Mouse (Mus musculus) limb, embryonic 11.5 days (tissue): ENCODE measurements around the gene Fzd2. TPM values are rescaled to one million over a fixed set of nuclear protein-coding genes. Genes with fewer than 3 reads are reported as not detected.

Experiments
- ATAC-seq: fragments of 200-750 bp; cut with Nextera tagmentation; 2 replicates; pipeline ENCODE4 v1.8.0; 2017; ENCODE audit warnings: low read depth; ENCODE audit not compliant: insufficient number of reproducible peaks, low FRiP score, low TSS enrichment
- DNase-seq: peaks from one replicate; pipeline ENCODE4 v3.0.0-alpha.2; 2015; ENCODE audit warnings: low spot score
- H3K27ac ChIP-seq: fragments of 300-500 bp; sonication (generic); replicated peaks from 2 replicates; pipeline ENCODE4 v1.5.1; 2014; ENCODE audit warnings: low read depth, mild to moderate bottlenecking, low read length
- H3K27me3 ChIP-seq: fragments of 300-500 bp; sonication (generic); 2 replicates; pipeline ENCODE4 v1.6.1; 2014; ENCODE audit warnings: mild to moderate bottlenecking, low read length, mixed read lengths; ENCODE audit not compliant: control insufficient read depth, insufficient read depth
- H3K36me3 ChIP-seq: fragments of 300-500 bp; sonication (generic); 2 replicates; pipeline ENCODE4 v1.6.1; 2014; ENCODE audit warnings: mild to moderate bottlenecking, low read length, moderate library complexity, mixed read lengths; ENCODE audit not compliant: control insufficient read depth, insufficient read depth
- H3K4me1 ChIP-seq: fragments of 300-500 bp; sonication (generic); 2 replicates; pipeline ENCODE4 v1.6.1; 2014; ENCODE audit warnings: low read length, mixed read lengths; ENCODE audit not compliant: control insufficient read depth, insufficient read depth
- H3K4me2 ChIP-seq: fragments of 300-500 bp; sonication (generic); 2 replicates; pipeline ENCODE4 v1.6.1; 2014; ENCODE audit warnings: low read depth, mild to moderate bottlenecking, moderate library complexity; ENCODE audit not compliant: severe bottlenecking
- H3K4me3 ChIP-seq: fragments of 300-500 bp; sonication (generic); 2 replicates; pipeline ENCODE4 v1.5.1; 2014; ENCODE audit warnings: low read depth, low read length
- H3K9ac ChIP-seq: fragments of 300-500 bp; sonication (generic); 2 replicates; pipeline ENCODE4 v1.6.1; 2014; ENCODE audit warnings: mild to moderate bottlenecking, low read length
- H3K9me3 ChIP-seq: fragments of 300-500 bp; sonication (generic); 2 replicates; pipeline ENCODE4 v1.6.1; 2016; ENCODE audit warnings: low read length; ENCODE audit not compliant: control insufficient read depth
- WGBS: fragments of 180-500 bp; shearing (Covaris S2); extraction: QIAGEN DNeasy Blood & Tissue Kit; methylation state at CpG from one replicate; pipeline ENCODE4 v1.1.7; 2014; 5-methylcytosine and 5-hydroxymethylcytosine counted together
- polyA plus RNA-seq: library from polyadenylated mRNA; unstranded; fragments of >200 nt; fragmentation: Nextera tagmentation; extraction: Ambion mirVana; gene quantifications from 2 replicates; pipeline ENCODE4 v1.2.1, GENCODE M21; 2014

The Fzd2 gene
- polyA plus RNA-seq, 1 experiment from 2014 or later, result 57.4 TPM

DNA sequence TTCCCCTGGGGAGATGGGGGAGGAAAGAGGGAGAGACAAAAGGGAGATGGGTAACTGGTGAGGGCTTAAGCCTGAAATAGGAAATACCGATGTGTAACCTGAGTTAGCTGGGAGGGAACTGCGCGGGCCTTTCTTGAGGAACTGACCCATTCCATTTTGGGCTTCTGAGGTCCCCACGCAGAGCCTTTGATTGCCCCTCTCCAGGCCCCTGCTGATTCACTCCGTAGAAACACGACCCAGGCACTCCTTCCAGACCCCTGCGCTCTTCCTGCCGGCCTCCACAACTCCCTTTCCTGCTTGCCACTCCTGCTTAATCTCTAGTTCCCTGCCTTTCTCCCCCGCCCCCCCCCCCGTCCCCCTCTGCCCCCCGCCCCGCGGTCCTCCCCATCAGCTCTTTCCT is 28.5 kb downstream of the Fzd2 start:
- DNase-seq (peak; percentile 44), ATAC-seq (no peak)
- peak overlapping the region; percentile 28 for H3K4me2 ChIP-seq
- no peaks in the 10 kb centered on the region for H3K36me3 ChIP-seq
- no peaks in the 10 kb centered on the region for H3K9me3 ChIP-seq
- H3K4me3 ChIP-seq, result no peak overlapping the region
- peaks cover 49% of the 10 kb centered on the region for H3K4me1 ChIP-seq
- 8% methylated on average over 12 of the region's 13 CpGs for WGBS
- H3K27me3 ChIP-seq, result no peaks in the 10 kb centered on the region
- no peak overlapping the region; the same call in 1 of the 2 replicates for H3K9ac ChIP-seq
- H3K27ac ChIP-seq, result peak overlapping the region; percentile 43; the same call in 1 of the 2 replicates

DNA sequence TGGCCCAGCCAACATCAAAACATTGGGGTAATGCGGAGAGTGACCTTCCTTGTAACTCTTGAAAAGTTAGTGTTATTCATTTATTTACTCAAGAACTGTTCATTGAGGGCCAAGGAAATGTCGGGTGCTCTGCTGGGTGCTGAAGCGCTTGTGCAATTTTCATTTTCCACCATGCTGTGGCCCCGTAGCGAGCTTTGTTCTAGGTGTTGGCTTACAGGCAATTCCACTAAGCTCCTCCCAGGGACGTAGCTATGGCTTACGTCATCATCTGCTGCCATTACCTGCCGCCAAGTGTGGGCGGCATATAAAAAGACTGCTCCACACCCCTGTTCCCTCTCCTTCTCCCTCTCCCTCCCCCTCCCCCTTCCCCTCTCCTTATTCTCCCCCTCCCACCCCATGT is 29.2 kb downstream of the Fzd2 start:
- Histone ChIP-seq H3K9me3 (no peaks in the 10 kb centered on the region), H3K4me3 (no peak overlapping the region), H3K36me3 (no peaks in the 10 kb centered on the region), H3K27ac (peak overlapping the region; percentile 43; the same call in 1 of the 2 replicates), H3K27me3 (no peaks in the 10 kb centered on the region), H3K4me2 (peak overlapping the region; percentile 28), H3K4me1 (peaks cover 55% of the 10 kb centered on the region), H3K9ac (peak overlapping the region; percentile 13; the same call in 1 of the 2 replicates)
- WGBS, result 17% methylated on average over 9 of the region's 9 CpGs
- no peak for ATAC-seq
- DNase-seq, result peak; percentile 57

DNA sequence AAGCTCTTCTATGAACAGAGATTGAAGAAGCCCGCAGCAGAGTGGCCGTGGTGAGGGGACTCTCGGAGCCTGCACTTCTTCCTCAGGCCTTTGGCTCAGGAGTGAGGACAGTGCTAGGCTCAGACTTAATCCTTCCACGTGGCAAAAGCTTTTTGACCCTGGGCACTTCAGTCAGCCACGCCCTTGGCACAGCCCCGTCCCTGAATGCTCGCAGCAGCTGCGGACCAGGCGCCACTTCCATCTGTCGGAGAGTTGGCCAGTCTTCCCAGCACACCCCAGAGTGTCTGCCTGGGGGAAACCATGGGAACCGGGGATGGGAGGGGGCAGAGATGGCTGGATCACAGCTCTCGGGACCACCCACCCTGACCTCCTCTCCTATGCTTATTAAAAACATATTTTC is 32.7 kb downstream of the Fzd2 start:
- Histone ChIP-seq H3K27ac (0 out of 2 replicates have a peak overlapping the region, but pooled peaks have one; percentile 8), H3K4me1 (peaks cover 42% of the 10 kb centered on the region), H3K36me3 (no peaks in the 10 kb centered on the region), H3K9me3 (no peaks in the 10 kb centered on the region), H3K9ac (0 out of 2 replicates have a peak overlapping the region, but pooled peaks have one; percentile 17), H3K4me2 (peak overlapping the region; percentile 1; the same call in 1 of the 2 replicates), H3K27me3 (no peaks in the 10 kb centered on the region), H3K4me3 (no peak overlapping the region)
- DNase-seq, result peak; percentile 57
- 32% methylated on average over 12 of the region's 12 CpGs for WGBS
- peak; percentile 54 for ATAC-seq

DNA sequence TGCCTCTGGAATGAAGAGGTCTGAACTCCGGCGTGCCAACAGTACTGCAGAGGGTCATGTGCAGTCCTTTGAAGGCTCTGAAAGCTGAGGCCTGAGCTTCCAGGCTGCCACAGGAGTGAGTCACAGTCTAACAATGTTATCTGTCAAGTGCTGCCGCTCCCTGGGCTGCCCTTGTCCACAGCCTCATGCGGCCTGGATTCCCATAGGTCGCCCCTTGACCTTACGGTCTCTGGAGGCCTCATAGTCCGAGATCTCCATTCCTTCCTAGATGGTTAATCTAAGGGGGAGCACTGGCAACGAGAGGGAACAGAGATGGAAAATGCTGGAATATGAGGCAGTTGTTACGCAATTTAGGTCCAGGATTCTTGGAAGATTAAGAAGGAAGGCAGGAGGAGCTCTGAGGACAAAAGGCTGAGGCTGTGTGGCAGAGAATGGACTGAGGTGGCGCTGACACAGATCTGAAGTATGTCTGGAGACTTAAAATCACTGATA is 39.7 kb downstream of the Fzd2 start:
- H3K9me3 ChIP-seq, result no peaks in the 10 kb centered on the region
- WGBS, result 48% methylated on average over 10 of the region's 10 CpGs
- no peaks in the 10 kb centered on the region for H3K36me3 ChIP-seq
- H3K4me2 ChIP-seq, result no peak overlapping the region
- H3K9ac ChIP-seq, result no peak overlapping the region
- no peak for ATAC-seq
- H3K27ac ChIP-seq, result no peak overlapping the region
- H3K4me1 ChIP-seq, result peaks cover 6% of the 10 kb centered on the region
- no peak for DNase-seq
- H3K27me3 ChIP-seq, result no peaks in the 10 kb centered on the region
- H3K4me3 ChIP-seq, result no peak overlapping the region

DNA sequence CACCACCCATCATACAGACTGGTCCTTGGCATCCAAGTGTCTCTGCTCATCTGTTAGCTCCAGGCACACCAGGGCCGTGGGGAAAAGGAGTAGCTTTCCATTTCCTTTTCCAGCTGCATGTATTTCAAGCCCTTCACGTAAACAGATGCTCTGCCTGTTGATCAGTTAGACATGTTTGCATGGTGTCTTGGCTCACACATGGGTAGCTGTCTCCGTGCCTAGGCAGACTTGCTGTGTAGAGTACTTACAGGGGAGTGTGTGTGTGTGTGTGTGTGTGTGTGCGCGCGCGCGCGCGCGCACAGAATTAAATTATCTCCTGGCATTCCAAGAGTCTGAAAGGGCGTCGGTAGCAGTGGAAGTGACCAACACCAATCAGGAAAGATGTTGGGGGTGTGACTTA is 42.0 kb downstream of the Fzd2 start:
- no peaks in the 10 kb centered on the region for H3K27me3 ChIP-seq
- H3K4me1 ChIP-seq, result no peaks in the 10 kb centered on the region
- DNase-seq, result no peak
- 86% methylated on average over 13 of the region's 13 CpGs for WGBS
- H3K4me2 ChIP-seq, result no peak overlapping the region
- no peaks in the 10 kb centered on the region for H3K36me3 ChIP-seq
- H3K27ac ChIP-seq, result no peak overlapping the region
- no peak for ATAC-seq
- H3K4me3 ChIP-seq, result no peak overlapping the region
- H3K9me3 ChIP-seq, result no peaks in the 10 kb centered on the region
- no peak overlapping the region for H3K9ac ChIP-seq

DNA sequence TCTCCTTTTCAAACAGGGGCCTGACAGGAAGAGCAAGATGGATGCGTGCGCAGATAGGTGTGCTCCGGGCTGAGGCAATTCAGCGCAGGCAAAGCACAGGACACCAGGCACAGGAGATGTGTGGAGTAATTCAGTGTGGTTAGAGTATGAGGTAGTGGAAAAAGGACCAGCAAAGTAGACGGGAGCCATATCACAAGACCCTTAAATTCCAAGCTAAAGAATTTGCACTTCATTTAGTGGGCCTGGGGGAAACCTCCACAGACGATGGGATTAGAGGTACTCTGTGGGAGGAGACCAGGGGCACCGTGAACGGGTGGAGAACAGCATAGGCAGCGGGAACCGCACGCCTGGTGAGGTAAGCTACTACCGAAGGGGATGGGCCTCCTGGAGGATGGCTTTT is 43.7 kb downstream of the Fzd2 start:
- no peak overlapping the region for H3K4me2 ChIP-seq
- no peak overlapping the region for H3K9ac ChIP-seq
- no peaks in the 10 kb centered on the region for H3K9me3 ChIP-seq
- H3K36me3 ChIP-seq, result no peaks in the 10 kb centered on the region
- DNase-seq (no peak), ATAC-seq (no peak)
- H3K27ac ChIP-seq, result no peak overlapping the region
- H3K4me1 ChIP-seq, result peaks cover 3% of the 10 kb centered on the region; the same call in 1 of the 2 replicates
- no peak overlapping the region for H3K4me3 ChIP-seq
- no peaks in the 10 kb centered on the region for H3K27me3 ChIP-seq
- 69% methylated on average over 12 of the region's 12 CpGs for WGBS

DNA sequence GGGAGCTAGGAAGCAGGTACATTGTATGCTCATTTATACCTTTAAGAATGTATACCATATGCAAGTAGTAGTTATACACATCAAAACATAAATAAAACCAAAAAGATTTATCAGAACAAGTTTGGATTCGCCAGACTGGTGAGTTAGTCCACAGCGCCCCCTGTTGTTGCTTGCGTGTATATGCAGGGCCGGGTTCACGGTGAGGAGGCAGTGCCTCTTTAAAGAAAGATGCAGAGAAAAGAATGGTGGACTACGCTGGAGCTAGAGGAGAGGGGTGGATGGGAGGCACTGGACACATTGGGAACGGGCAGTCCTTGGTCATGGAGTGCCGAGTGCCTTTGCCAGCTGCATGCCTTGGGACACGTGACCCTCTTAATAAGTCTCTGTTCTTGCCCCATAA is 47.2 kb downstream of the Fzd2 start:
- Histone ChIP-seq H3K36me3 (no peaks in the 10 kb centered on the region), H3K9ac (no peak overlapping the region), H3K4me2 (no peak overlapping the region), H3K4me3 (no peak overlapping the region), H3K9me3 (no peaks in the 10 kb centered on the region), H3K27me3 (no peaks in the 10 kb centered on the region), H3K27ac (no peak overlapping the region), H3K4me1 (peaks cover 3% of the 10 kb centered on the region; the same call in 1 of the 2 replicates)
- DNase-seq (peak; percentile 90), ATAC-seq (0 out of 2 replicates have a peak, but pooled peaks have one; percentile 35)
- 3% methylated on average over 9 of the region's 9 CpGs for WGBS

DNA sequence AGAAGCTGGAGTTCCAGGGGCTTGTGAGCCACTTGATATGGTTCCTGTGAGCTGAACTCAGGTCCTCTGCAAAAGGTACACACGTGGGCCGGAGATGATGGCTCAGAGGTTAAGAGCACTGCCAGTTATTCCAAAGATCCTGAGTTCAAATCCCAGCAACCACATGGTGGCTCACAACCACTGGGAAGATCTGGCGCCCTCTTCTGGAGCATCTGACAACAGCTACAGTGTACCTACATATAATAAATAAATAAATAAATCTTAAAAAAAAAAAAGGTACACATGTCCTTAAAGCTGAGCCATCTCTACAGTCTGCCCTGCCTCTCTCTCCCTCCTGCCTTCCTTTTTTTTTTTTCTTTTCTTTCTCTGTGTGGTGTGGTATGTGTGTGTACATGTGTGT is 48.6 kb downstream of the Fzd2 start:
- Histone ChIP-seq H3K27me3 (no peaks in the 10 kb centered on the region), H3K4me1 (peaks cover 3% of the 10 kb centered on the region; the same call in 1 of the 2 replicates), H3K36me3 (no peaks in the 10 kb centered on the region), H3K4me2 (no peak overlapping the region), H3K9ac (no peak overlapping the region), H3K9me3 (no peaks in the 10 kb centered on the region), H3K4me3 (no peak overlapping the region), H3K27ac (no peak overlapping the region)
- 72% methylated on average over 3 of the region's 3 CpGs for WGBS
- DNase-seq (peak; percentile 56), ATAC-seq (no peak)

DNA sequence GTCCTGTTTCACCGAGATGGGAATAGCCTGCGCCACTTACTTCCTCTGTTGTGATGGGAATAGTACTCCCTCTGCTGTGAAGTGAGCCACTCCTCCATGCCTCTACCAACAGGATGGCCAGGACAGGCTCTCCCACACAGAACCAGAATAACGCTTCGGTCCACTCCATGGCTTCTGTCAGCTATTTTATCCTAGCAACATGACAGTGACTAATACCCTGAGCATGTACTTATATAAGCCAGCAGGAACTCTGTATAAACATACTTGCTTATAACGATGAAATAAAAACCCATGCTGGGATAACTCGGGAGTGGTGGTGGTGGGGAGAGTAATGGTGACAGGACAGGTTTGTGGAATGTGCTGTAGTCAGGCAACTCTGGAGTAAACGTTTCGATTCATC is 51.7 kb downstream of the Fzd2 start:
- ATAC-seq, result no peak
- Histone ChIP-seq H3K27me3 (no peaks in the 10 kb centered on the region), H3K9ac (no peak overlapping the region), H3K4me1 (peaks cover 3% of the 10 kb centered on the region; the same call in 1 of the 2 replicates), H3K27ac (no peak overlapping the region), H3K9me3 (no peaks in the 10 kb centered on the region), H3K36me3 (no peaks in the 10 kb centered on the region), H3K4me3 (no peak overlapping the region), H3K4me2 (no peak overlapping the region)
- no peak for DNase-seq
- WGBS, result 74% methylated on average over 8 of the region's 8 CpGs
